Mouse (Mus musculus) neural tube, embryonic 15.5 days (tissue): ENCODE data around the gene Ociad2. TPM values are rescaled to one million over a fixed set of nuclear protein-coding genes. Genes with fewer than 3 reads are reported as not detected.

Experiments
- ATAC-seq: fragments of 200-750 bp; cut with Nextera tagmentation; 2 replicates; pipeline ENCODE4 v1.8.0; 2017; ENCODE audit warnings: mild to moderate bottlenecking, moderate TSS enrichment, moderate library complexity; ENCODE audit not compliant: low FRiP score
- H3K27ac ChIP-seq: fragments of 300-500 bp; sonication (generic); replicated peaks from 2 replicates; pipeline ENCODE4 v1.5.1; 2015; ENCODE audit warnings: mild to moderate bottlenecking, inconsistent platforms
- H3K27me3 ChIP-seq: fragments of 300-500 bp; sonication (generic); replicated peaks from 2 replicates; pipeline ENCODE4 v1.6.1; 2015; ENCODE audit warnings: inconsistent platforms
- H3K36me3 ChIP-seq: fragments of 300-500 bp; sonication (generic); 2 replicates; pipeline ENCODE4 v1.6.1; 2015; ENCODE audit warnings: inconsistent platforms
- H3K4me1 ChIP-seq: fragments of 300-500 bp; sonication (generic); 2 replicates; pipeline ENCODE4 v1.6.1; 2015; ENCODE audit warnings: inconsistent platforms
- H3K4me2 ChIP-seq: fragments of 300-500 bp; sonication (generic); 2 replicates; pipeline ENCODE4 v1.6.1; 2015; ENCODE audit warnings: inconsistent platforms, mild to moderate bottlenecking, moderate library complexity
- H3K4me3 ChIP-seq: fragments of 300-500 bp; sonication (generic); replicated peaks from 2 replicates; pipeline ENCODE4 v1.5.1; 2015; ENCODE audit warnings: mild to moderate bottlenecking, inconsistent platforms
- H3K9ac ChIP-seq: fragments of 300-500 bp; sonication (generic); replicated peaks from 2 replicates; pipeline ENCODE4 v1.6.1; 2015; ENCODE audit warnings: mild to moderate bottlenecking, inconsistent platforms
- H3K9me3 ChIP-seq: fragments of 300-500 bp; sonication (generic); replicated peaks from 2 replicates; pipeline ENCODE4 v1.6.1; 2016; ENCODE audit warnings: inconsistent platforms
- WGBS: fragments of 180-500 bp; shearing (Covaris S2); methylation state at CpG from one replicate; pipeline ENCODE4 v1.1.7; 2015; ENCODE audit warnings: mixed read lengths; 5-methylcytosine and 5-hydroxymethylcytosine counted together
- polyA plus RNA-seq: library from polyadenylated mRNA; unstranded; fragments of >200 nt; fragmentation: Nextera tagmentation; extraction: Ambion mirVana; gene quantifications from 2 replicates; pipeline ENCODE4 v1.2.1, GENCODE M21; 2015

Gene Ociad2
- polyA plus RNA-seq, 1 experiment from 2014 or later, result 25.4 TPM

GRCm38 (mm10) chr5:73349514-73349913 is 8.7 kb upstream of the Ociad2 start:
- Histone ChIP-seq H3K9me3 (no peaks in the 10 kb centered on the region), H3K4me1 (peaks cover 8% of the 10 kb centered on the region), H3K4me2 (no peak overlapping the region), H3K9ac (no peak overlapping the region), H3K36me3 (no peaks in the 10 kb centered on the region), H3K27ac (no peak overlapping the region), H3K4me3 (no peak overlapping the region), H3K27me3 (no peaks in the 10 kb centered on the region)
- whole genome bisulfite sequencing, result 47% methylated on average over 5 of the region's 5 CpGs
- ATAC-seq, result no peak

DNA sequence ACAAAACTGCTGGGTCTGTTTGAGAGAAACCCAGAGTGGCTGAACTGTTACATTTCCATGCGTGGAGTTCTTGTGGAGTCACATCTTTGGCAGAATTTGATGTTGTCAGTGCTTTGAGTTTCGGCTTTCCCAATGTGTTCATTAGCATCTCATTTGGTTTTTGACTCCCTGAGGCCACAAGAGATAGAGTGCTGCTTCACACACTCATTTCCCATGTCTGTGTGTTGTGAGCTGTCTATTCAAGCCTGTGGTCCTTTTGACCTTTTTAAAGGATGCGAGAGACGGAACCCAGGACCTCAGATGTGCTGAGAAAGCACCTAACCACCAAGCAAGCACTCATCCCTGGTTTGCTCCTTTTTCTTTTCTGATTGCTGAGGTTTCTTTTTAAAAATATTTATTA is 4.4 kb upstream of the Ociad2 start:
- ATAC-seq, result no peak
- no peaks in the 10 kb centered on the region for H3K9me3 ChIP-seq
- H3K27ac ChIP-seq, result no peak overlapping the region
- H3K27me3 ChIP-seq, result no peaks in the 10 kb centered on the region
- no peaks in the 10 kb centered on the region for H3K4me1 ChIP-seq
- H3K36me3 ChIP-seq, result no peaks in the 10 kb centered on the region
- H3K9ac ChIP-seq, result no peak overlapping the region
- WGBS, result 84% methylated on average over 4 of the region's 4 CpGs
- no peak overlapping the region for H3K4me2 ChIP-seq
- H3K4me3 ChIP-seq, result no peak overlapping the region

DNA sequence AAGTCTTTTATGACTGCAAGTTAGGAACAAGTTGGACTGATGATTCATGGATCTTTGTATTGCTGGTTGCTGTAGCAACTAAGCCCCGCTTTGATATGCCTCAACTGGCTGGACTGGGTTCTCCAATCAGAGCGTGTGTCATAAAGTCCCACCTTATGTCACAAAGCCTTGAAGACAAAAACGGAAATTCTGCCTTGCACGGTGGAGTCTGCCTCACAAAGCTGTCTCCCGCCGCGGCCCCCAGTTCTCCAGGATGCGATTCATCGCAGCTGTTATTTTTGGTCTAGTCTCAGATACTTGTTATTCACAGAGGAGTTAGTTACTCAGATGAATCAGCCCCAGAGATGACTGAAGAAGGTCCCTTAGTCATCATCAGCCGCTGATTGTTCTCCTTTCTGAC is 3.5 kb upstream of the Ociad2 start:
- Histone ChIP-seq H3K36me3 (no peaks in the 10 kb centered on the region), H3K4me3 (no peak overlapping the region), H3K9me3 (no peaks in the 10 kb centered on the region), H3K27ac (no peak overlapping the region), H3K4me2 (no peak overlapping the region), H3K9ac (no peak overlapping the region), H3K4me1 (no peaks in the 10 kb centered on the region), H3K27me3 (no peaks in the 10 kb centered on the region)
- WGBS, result 69% methylated on average over 10 of the region's 10 CpGs
- ATAC-seq, result no peak

- no peak overlapping the region for H3K27ac ChIP-seq
- no peak for ATAC-seq
- H3K4me1 ChIP-seq, result peaks cover 8% of the 10 kb centered on the region
- 88% methylated on average over 22 of the region's 22 CpGs for WGBS
- H3K4me2 ChIP-seq, result no peak overlapping the region
- no peaks in the 10 kb centered on the region for H3K36me3 ChIP-seq
- H3K27me3 ChIP-seq, result no peaks in the 10 kb centered on the region
- H3K9ac ChIP-seq, result no peak overlapping the region
- no peaks in the 10 kb centered on the region for H3K9me3 ChIP-seq
- no peak overlapping the region for H3K4me3 ChIP-seq
Observed at GRCm38 (mm10) chr5:73342701-73343355, 2.0 kb upstream of the Ociad2 start.

- no peak for ATAC-seq
- Histone ChIP-seq H3K4me3 (no peak overlapping the region), H3K4me2 (no peak overlapping the region), H3K9ac (no peak overlapping the region), H3K9me3 (no peaks in the 10 kb centered on the region), H3K27me3 (no peaks in the 10 kb centered on the region), H3K27ac (no peak overlapping the region), H3K4me1 (peaks cover 15% of the 10 kb centered on the region), H3K36me3 (no peaks in the 10 kb centered on the region)
- WGBS, result 91% methylated on average over 9 of the region's 9 CpGs
Observed at GRCm38 (mm10) chr5:73339779-73340722, 777 bp downstream of the Ociad2 start.

- Histone ChIP-seq H3K27me3 (no peaks in the 10 kb centered on the region), H3K4me2 (peak overlapping the region; percentile 88), H3K4me1 (peaks cover 15% of the 10 kb centered on the region), H3K36me3 (no peaks in the 10 kb centered on the region), H3K4me3 (peak overlapping the region; percentile 61), H3K9ac (peak overlapping the region; percentile 61), H3K27ac (peak overlapping the region; percentile 68; the same call in 1 of the 2 replicates), H3K9me3 (no peaks in the 10 kb centered on the region)
- ATAC-seq, result peak; percentile 53
- WGBS, result 39% methylated on average over 14 of the region's 14 CpGs
Observed at GRCm38 (mm10) chr5:73338832-73339163, 2.0 kb downstream of the Ociad2 start.

GRCm38 (mm10) chr5:73337961-73338831 is 2.6 kb downstream of the Ociad2 start:
- H3K4me1 ChIP-seq, result peaks cover 15% of the 10 kb centered on the region
- peak overlapping the region; percentile 61 for H3K9ac ChIP-seq
- H3K4me3 ChIP-seq, result peak overlapping the region; percentile 61
- 4% methylated on average over 33 of the region's 41 CpGs for WGBS
- H3K27me3 ChIP-seq, result no peaks in the 10 kb centered on the region
- peak overlapping the region; percentile 68 for H3K27ac ChIP-seq
- peak overlapping the region; percentile 88 for H3K4me2 ChIP-seq
- H3K9me3 ChIP-seq, result no peaks in the 10 kb centered on the region
- H3K36me3 ChIP-seq, result no peaks in the 10 kb centered on the region
- peak; percentile 81 for ATAC-seq

DNA sequence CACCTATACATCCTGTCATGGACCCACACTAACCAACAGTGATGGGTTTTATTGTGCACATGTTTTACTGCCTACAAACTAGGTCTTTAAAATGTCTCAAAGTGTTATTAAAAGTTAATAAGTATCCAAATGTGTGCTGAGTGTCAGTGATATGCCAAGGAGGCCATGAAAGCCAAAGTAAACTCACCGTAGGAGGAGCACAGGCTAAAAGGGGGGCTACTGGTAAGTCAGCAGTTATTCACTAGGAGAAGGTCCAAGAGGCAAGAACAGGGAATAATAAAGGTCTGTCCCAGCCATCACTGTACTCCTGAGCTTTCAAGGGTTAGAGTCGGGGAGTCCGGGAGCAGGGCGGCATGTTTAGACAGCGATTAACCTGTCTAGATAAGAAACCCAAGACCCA is 4.4 kb downstream of the Ociad2 start:
- no peaks in the 10 kb centered on the region for H3K9me3 ChIP-seq
- no peak for ATAC-seq
- H3K4me3 ChIP-seq, result no peak overlapping the region
- H3K36me3 ChIP-seq, result no peaks in the 10 kb centered on the region
- WGBS, result 86% methylated on average over 5 of the region's 5 CpGs
- H3K4me1 ChIP-seq, result peaks cover 15% of the 10 kb centered on the region
- H3K27me3 ChIP-seq, result no peaks in the 10 kb centered on the region
- no peak overlapping the region for H3K9ac ChIP-seq
- H3K27ac ChIP-seq, result no peak overlapping the region
- no peak overlapping the region for H3K4me2 ChIP-seq

GRCm38 (mm10) chr5:73331002-73331401 is 9.8 kb downstream of the Ociad2 start:
- Histone ChIP-seq H3K4me2 (no peak overlapping the region), H3K27me3 (no peaks in the 10 kb centered on the region), H3K27ac (0 out of 2 replicates have a peak overlapping the region, but pooled peaks have one; percentile 2), H3K9ac (no peak overlapping the region), H3K4me1 (peaks cover 6% of the 10 kb centered on the region), H3K36me3 (0 out of 2 replicates have a peak, but pooled peaks cover 4% of the 10 kb centered on the region), H3K9me3 (no peaks in the 10 kb centered on the region), H3K4me3 (no peak overlapping the region)
- 7% methylated on average over 4 of the region's 4 CpGs for WGBS
- ATAC-seq, result peak; percentile 38; the same call in 1 of the 2 replicates

GRCm38 (mm10) chr5:73324526-73325170 is 16.2 kb downstream of the Ociad2 start:
- H3K4me2 ChIP-seq, result no peak overlapping the region
- ATAC-seq, result no peak
- 83% methylated on average over 8 of the region's 8 CpGs for WGBS
- no peaks in the 10 kb centered on the region for H3K9me3 ChIP-seq
- H3K4me3 ChIP-seq, result no peak overlapping the region
- no peaks in the 10 kb centered on the region for H3K4me1 ChIP-seq
- H3K36me3 ChIP-seq, result 0 out of 2 replicates have a peak, but pooled peaks cover 7% of the 10 kb centered on the region
- H3K27me3 ChIP-seq, result no peaks in the 10 kb centered on the region
- no peak overlapping the region for H3K27ac ChIP-seq
- no peak overlapping the region for H3K9ac ChIP-seq

DNA sequence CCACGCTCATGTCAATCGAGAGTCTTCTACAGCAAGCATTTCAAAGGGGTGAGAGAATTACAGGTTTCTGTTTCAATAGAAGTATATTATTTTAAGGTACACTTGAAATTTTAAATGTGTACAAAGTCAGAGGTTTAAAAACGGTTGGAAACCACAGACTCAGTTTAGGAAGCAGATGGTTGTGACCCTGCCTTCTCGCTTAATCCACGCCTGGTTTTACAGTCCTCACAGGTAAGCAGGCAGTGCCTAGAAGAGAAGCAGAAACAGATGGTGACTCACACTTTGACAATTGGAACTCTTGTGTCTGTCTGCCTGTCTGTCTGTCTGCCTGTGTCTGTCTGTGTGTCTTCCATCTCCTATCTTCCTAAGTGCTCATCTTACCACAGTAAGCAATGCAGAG is 17.2 kb downstream of the Ociad2 start:
- Histone ChIP-seq H3K9ac (no peak overlapping the region), H3K36me3 (0 out of 2 replicates have a peak, but pooled peaks cover 6% of the 10 kb centered on the region), H3K4me1 (no peaks in the 10 kb centered on the region), H3K27ac (no peak overlapping the region), H3K4me3 (no peak overlapping the region), H3K27me3 (no peaks in the 10 kb centered on the region), H3K9me3 (no peaks in the 10 kb centered on the region), H3K4me2 (no peak overlapping the region)
- WGBS, result 87% methylated on average over 5 of the region's 5 CpGs
- ATAC-seq, result no peak
